Mouse (Mus musculus): ENCODE measurements around the gene Gm40460.
"Not testable (repeated sequence)": the region's sequence is repeated elsewhere in the genome, so short reads cannot be mapped to it uniquely, and the experiment has no call there.

The Gm40460 gene

DNA sequence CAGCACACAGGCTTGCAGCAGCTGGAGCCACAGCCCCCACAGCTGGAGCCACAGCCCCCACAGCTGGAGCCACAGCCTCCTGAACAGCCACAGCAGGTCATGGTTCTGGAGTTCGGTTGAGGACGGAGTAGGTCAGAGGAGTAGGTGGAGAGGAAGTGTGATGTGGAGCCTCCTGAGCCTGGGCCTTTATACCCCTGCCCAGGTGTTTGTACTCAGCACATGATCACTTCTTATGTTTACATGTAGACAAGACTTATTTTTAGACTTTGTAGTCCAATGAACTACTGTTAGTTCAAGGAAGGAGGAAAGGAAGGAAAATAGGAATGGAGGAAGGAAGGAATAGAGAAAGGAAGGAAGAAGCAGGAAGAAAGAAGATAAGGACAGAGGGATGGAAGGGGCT is at the start of gene Gm40460:
TSS of gene Gm40460 (minus strand) at position 101 of the 400 bp plus-strand sequence.
- DNase-seq (ENCODE audit: low spot score): no peak

DNA sequence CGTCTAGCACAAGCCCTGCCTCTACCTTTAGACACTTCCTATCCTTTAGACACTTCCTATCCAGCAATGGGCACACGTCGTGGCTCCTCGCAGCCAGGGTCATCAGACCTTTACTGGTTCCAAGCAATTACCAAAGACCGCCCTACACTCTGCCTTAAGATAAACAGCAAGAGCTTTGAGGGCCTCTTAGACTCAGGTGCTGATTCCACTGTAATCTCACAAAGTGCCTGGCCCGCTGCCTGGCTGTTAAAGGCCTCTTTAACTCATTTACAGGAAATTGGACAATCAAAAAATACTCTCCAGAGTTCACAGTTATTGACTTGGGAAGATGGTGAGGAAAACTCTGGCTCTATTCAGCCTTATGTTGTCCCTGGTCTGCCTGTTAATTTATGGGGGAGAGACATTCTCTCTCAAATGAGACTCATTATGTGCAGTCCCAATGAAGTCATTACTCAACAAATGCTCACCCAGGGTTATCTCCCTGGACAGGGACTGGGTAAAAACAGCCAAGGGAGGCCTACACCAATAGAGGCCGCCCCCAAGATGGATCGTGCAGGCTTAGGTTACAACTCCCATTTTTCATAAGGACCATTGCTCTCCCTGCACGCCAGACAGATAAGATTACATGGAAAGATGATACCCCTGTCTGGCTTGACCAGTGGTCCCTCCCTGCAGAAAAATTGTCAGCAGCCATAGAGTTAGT is 45.2 kb upstream of the Gm40460 start:
- DNase-seq (ENCODE audit: low spot score): not testable (repeated sequence)

DNA sequence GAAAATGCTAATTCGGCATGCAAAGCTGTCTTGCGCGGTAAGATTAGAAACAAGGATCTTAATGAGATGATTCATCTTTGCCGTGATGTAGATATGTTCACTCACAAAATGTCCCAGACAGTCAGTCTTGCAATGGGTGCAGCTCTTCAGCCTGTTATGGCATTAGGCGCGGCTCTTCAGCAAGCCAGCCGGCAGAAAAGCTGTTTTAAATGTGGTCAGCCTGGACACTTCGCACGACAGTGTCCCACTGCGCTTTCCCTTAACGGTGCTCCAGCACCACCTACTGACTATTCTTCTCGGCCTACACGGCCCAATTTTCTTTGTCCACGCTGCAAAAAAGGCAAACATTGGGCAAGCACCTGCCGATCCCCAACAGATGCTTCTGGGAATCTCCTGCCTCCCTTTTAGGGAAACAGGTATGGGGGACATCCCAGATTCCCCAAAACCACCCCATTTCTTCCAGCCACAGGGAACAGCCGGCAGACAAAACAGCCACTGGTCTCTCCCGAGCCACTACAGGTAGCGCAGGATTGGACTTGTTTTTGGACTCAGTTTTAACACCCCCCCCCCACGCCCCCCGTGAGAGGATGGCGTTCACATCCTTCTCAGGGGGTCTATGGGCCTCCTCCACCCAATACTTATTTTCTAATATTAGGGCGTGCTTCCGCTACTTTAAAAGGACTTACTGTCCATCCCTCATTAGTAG is 44.4 kb upstream of the Gm40460 start:
- DNase-seq (ENCODE audit: low spot score): no peak

DNA sequence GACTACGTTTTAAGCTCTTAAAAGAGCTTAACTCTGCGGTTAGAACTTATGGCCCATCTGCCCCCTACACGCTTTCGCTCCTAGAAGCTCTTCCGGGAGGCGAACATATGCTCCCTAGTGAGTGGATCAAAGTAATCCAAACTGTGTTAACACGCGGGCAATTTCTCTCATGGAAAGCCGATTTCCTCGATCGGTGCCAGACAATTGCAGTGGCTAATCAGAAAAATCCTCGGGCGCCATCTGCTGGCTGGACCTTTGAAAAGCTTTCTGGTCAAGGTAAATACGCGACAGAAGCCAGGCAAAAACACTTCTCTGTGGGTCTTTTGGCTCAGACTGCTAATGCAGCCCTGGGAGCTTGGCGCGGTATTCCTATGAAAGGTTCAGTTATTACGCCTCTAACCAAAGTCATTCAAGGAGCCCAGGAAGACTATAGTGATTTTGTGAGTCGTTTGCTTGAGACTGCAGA is 43.8 kb upstream of the Gm40460 start:
- peak; percentile 88 for DNase-seq (ENCODE audit: low spot score)

DNA sequence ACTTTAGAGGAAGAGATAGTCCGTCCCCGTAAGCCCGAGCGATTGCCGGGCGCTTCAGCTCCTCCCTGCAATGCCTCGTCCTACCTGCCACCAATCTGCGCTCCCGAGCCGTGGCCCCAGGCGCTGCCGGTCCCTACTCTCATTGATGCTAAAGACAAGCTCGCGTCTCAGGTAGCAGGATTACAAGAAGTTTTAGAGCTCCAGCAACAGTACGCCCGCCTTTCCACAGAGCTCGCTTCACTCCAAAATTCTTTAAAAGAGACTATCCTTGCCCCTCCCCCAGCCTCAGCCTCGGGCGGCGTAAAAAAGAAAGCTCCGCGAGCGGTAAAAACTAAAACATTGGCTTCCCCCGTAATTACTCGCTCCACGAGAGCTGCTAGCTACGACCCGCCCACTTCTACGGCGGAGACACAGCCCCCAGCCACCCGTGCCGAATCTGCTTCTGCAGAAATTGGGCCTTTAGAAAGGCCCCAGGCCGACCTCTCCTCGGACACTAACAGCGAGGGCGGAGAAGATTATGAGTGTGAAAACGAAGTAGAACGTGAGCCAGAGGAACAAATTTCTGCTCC is 43.2 kb upstream of the Gm40460 start:
- DNase-seq (ENCODE audit: low spot score): peak; percentile 3

DNA sequence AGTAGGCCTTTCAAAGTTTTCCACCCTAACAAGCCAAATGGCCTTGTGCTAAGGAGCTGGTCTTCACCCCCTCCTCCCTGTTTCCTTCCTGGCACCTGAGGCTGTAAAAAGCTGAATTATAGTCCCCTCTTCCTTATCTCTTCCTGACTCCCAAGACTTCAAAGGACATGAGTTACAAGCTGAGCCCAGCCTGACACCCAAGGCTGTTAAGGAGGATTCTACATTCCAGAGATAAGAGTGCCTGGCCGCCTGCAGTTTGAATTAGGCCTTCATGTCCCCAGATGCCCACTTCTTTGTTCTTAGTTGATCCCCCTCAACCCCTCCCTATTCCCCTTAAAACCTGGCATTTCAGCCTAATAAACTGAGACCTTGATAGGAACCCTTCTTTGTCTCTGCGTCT is 42.0 kb upstream of the Gm40460 start:
- not testable (repeated sequence) for DNase-seq (ENCODE audit: low spot score)

DNA sequence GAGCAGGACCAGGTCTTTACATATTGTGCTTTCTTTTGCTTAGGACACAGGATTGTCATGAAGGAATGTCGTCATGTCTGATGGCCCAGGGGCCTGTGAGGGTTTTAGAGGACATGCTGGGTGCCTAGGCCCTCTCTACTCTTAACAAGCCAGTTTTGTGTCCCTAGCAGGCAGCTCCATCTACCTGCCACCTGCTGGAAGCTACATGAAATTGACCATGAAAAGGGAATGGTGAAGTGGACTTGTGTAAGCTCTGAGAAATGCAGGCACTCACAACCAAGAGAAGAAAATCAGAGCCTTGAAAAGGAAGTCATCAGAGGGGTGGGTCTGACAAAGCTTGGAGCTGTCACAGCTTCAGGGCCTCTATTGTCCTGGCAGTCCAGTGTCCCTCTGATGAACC is 38.4 kb upstream of the Gm40460 start:
- not testable (repeated sequence) for DNase-seq (ENCODE audit: low spot score)

DNA sequence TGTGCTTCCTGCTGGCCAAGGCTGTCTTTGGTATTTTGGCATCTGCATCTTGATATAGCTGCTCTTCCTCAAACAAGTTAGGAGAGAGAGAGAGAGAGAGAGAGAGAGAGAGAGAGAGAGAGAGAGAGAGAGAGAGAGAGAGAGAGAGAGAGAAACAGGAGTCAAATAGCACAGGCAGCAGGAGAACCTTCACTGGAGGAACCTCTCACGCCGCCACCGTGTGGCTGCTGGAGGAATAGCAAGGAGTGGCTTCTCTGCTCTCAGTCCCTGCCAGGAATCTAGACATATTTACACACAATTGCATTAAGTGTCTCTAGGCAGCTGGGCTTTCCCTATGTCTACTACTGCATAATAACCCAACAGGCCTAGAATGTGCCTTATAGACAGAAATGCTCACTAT is 37.3 kb upstream of the Gm40460 start:
- peak; percentile 58 for DNase-seq (ENCODE audit: low spot score)

DNA sequence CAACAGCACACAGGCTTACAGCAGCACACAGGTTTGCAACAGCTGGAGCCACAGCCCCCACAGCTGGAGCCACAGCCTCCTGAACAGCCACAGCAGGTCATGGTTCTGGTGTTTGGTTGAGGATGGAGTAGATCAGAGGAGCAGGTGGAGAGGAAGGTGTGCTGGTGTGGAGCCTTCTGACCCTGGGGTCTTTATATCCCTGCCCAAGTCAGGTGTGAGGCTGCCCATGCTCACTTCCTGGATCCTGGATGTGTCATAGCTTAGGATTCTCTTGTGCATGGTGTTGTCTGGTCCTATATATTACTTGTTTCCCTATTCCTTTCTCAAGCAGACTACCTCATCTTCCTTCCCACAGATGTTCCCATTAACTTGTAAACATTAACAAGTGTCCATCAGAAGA is 33.4 kb upstream of the Gm40460 start, which contains the start of gene Gm4559:
TSS of gene Gm4559 (minus strand) at position 101 of the 400 bp plus-strand sequence.
- DNase-seq (ENCODE audit: low spot score): not testable (repeated sequence)

DNA sequence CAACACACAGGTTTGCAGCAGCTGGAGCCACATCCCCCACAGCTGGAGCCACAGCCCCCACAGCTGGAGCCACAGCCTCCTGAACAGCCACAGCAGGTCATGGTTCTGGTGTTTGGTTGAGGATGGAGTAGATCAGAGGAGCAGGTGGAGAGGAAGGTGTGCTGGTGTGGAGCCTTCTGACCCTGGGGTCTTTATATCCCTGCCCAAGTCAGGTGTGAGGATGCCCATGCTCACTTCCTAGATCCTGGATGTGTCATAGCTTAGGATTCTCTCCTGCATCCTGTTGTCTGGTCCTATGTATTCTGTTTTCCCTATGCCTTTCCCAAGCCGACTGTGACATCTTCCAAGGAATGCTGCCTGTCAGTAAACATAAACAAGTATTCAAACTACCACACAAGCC is 17.4 kb upstream of the Gm40460 start, which contains the start of gene Gm2431:
TSS of gene Gm2431 (minus strand) at position 101 of the 400 bp plus-strand sequence.
- DNase-seq (ENCODE audit: low spot score): not testable (repeated sequence)

DNA sequence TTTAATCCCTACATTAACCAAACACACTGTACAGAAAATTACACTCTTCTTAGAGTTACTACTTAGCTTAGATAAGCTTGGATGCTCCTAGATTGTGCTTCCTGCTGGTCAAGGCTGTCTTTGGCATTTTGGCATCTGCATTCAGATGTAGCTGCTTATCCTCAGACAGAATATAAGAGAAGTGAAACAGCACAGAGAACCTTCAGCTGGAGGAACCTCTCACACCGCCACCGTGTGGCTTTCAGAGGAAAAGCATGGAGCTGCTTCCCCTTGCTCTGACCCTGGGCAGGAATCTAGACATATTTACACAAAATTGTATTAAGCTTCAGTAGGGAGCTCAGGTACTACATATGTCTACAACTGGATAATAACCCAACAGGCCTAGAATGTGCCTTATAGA is 14.6 kb upstream of the Gm40460 start:
- DNase-seq (ENCODE audit: low spot score): peak; percentile 15

DNA sequence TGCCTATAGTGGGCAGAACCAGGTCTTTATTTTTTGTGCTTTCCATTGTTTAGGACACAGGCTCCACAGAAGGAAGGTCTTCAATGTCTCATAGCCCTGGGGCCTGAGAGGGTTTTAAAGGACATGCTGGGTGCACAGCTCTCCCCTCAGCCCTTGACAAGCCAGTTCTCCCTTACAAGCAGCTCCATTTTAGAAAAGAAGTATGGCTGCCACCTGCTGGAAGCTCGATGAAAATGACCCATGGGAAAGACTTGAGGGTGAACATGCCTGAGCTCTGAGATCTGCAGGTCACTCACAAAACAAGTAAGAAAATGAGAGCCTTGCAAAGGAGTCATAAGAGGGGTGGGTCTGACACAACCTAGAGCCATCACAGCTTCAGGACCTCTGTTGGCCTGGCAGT is 8.9 kb upstream of the Gm40460 start:
- peak; percentile 18 for DNase-seq (ENCODE audit: low spot score)

DNA sequence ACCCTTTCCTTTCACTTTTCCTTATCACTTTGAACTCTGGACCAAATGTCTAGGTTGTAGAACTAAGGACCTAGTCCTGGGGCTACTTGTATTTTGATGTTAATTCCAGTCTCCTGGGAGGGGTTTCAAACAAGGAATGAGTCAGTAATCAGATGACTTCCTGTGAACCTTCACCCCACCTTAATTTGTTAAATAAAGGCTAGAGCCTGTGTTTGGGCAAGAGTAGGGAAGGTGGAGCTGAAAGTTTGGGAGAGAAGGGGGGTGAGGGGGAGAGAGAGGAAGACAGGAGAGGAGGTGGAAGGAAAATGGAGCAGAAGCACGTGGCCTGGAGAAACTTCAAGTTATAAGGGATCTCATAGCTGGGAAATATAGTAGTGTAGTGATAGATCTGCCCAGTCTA is 9.3 kb downstream of the Gm40460 start:
- no peak for DNase-seq (ENCODE audit: low spot score)

DNA sequence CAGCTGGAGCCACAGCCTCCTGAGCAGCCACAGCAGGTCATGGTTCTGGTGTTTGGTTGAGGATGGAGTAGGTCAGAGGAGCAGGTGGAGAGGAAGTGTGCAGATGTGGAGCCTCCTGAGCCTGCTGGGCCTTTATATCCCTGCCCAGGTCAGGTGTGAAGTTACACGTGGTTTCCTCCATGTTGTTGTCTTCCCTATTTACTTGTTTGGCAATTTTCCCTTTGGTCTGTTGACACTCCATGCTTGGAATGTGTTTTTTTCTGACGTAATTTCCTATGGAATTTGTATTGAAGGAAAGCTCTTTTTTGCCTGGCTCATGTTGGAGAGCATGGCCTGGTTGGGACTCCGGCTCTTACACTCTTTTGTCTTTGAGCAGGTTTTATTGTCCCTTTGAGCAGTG is 11.0 kb downstream of the Gm40460 start, which contains the start of gene Krtap5-5:
TSS of gene Krtap5-5 (minus strand) at position 101 of the 400 bp plus-strand sequence.
- DNase-seq (ENCODE audit: low spot score): peak; percentile 3

DNA sequence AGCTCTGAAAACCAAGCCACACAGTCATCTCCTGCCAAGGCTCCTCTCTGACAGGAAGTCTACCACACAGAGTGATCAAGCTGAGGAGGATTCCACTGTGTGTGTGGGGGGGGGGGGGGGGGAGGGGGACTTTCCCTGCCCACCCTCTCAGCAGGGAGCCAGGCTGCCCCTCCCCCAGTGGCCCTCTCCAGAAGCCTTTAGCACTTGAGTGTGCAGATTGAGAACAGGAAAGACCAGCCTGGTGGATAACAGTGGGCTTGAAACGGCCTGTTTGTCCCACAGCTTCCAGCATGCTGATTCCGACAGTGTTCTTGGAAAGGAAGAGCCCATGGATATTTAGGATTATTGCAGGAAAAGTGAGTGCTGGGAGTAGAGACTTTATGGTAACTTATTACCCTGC is 16.4 kb downstream of the Gm40460 start:
- no peak for DNase-seq (ENCODE audit: low spot score)

DNA sequence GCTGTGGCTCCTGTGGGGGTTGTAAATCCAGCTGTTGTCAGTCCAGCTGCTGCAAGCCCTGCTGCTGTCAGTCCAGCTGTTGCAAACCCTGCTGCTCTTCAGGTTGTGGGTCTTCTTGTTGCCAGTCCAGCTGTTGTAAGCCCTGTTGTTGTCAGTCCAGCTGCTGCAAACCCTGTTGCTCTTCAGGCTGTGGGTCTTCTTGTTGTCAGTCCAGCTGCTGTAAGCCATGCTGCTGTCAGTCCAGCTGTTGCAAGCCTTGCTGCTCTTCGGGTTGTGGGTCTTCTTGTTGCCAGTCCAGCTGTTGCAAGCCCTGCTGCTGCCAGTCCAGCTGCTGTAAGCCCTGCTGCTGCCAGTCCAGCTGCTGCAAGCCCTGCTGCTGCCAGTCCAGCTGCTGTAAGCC is 28.7 kb downstream of the Gm40460 start:
- DNase-seq (ENCODE audit: low spot score): not testable (repeated sequence)

DNA sequence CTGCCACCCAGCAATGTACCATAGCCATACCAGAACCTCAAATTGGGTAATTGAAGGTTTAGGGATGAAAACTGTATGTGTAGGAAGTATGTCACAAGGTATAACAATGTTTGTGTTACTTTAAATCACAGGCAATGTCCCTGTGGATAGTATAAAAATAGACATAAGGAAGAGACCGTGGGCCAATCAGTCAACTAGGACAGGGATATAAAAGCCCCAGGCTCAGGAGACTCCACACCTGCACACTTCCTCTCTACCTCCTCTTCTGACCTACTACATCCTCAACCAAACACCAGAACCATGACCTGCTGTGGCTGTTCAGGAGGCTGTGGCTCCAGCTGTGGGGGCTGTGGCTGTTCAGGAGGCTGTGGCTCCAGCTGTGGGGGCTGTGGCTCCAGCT is 29.3 kb downstream of the Gm40460 start, which contains the start of gene Gm7579:
TSS of gene Gm7579 (plus strand) at position 301 of the 400 bp plus-strand sequence.
- DNase-seq (ENCODE audit: low spot score): no peak

DNA sequence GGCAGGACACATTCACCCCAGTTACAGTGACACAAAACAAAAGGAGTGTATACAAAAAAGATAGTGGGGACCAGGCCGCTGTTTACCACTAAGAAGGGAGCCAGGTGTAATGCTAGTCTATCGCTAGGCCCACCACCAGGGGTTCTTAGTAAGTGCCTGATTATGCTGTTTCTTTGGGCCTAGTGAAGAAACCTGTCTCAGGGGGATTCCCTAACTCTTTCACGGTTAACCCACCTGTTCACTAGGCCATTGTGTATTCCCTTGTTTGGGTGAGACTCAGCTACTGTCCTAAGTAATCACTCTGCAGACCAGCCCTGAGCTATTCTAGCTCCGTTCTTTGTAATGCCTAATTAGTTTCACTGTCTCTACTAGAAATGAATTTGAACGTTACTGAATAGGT is 34.0 kb downstream of the Gm40460 start:
- not testable (repeated sequence) for DNase-seq (ENCODE audit: low spot score)

DNA sequence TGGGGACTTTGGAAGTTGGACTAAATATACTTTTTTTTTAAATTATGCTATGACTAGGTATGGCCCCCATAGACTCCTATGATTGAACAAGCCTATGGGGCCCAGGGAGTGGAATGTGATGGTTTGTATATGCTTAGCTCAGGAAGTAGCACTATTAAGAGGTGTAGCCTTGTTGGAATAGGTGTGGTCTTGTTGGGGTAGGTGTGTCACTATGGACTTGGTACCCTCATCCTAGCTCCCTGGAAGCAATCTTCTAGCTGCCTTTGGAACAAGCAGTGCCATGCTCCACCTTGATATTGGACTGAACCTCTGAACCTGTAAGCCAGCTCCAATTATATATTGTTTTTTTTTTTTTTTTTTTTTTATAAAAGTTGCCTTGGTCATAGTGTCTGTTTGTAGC is 35.4 kb downstream of the Gm40460 start:
- no peak for DNase-seq (ENCODE audit: low spot score)

DNA sequence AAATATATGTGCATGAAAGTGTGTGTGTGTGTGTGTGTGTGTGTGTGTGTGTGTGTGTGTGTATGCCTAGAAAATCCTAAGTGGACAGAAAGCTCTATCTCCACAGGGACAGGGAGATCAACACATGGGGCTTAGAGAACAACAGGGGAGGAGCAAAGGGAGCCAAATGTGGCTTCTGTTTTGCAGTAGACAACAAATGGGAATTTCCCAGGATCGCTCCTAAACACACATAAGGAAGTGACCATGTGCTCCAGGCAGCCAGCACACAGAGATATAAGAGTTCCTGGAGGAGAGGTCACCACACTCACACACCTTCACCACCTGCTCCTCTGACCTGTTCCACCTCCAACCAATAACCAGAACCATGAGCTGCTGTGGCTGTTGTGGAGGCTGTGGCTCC is 39.8 kb downstream of the Gm40460 start, which contains the start of gene Krtap5-3:
TSS of gene Krtap5-3 (plus strand) at position 301 of the 400 bp plus-strand sequence.
- no peak for DNase-seq (ENCODE audit: low spot score)

DNA sequence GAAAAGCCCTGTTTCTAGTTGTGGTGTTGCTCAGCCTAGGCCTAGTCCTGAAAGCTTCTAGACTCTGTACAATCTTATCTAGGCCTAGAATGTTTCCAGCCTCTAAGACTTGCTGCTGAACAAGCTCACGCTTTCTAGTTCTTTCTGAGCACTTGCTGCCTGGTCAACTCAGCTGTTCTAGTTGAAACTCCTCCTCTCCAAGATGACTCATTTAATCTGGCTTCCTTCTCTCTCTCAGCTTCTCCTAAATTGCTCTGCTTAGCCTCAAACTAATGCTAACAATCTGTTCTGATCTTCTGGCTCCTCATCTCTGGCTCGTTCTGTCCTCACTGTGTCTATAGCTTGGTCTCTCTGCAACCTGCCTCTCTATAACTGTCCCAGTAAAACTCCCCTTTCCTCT is 42.1 kb downstream of the Gm40460 start:
- DNase-seq (ENCODE audit: low spot score): no peak
